Mouse (Mus musculus) layer of hippocampus, postnatal 25 days (tissue): Measurements from ENCODE around the gene Mccc2. TPM values are rescaled to one million over a fixed set of nuclear protein-coding genes. Genes with fewer than 3 reads are reported as not detected.

Experiments used
- DNase-seq, 2 experiments: peaks; one replicate each; pipeline ENCODE4 v3.0.0; 2022; ENCODE audit warnings: mixed read lengths in 2 of 2, low spot score in 1 of 2; ENCODE audit errors: extremely low spot score in 1 of 2
- total RNA-seq, 2 experiments: library from RNA; stranded (reverse); gene quantifications; 2 replicates each; pipeline ENCODE4 v1.2.3; 2021

The Mccc2 gene
- 10 to 100 TPM; 27.3 to 34.0 TPM for total RNA-seq

- peak; percentile 40 to 63 for DNase-seq
Measured at GRCm38 (mm10) chr13:100014906-100015895, at the start of gene Mccc2. TSS of gene Mccc2 (minus strand) at chr13:100015639.

DNA sequence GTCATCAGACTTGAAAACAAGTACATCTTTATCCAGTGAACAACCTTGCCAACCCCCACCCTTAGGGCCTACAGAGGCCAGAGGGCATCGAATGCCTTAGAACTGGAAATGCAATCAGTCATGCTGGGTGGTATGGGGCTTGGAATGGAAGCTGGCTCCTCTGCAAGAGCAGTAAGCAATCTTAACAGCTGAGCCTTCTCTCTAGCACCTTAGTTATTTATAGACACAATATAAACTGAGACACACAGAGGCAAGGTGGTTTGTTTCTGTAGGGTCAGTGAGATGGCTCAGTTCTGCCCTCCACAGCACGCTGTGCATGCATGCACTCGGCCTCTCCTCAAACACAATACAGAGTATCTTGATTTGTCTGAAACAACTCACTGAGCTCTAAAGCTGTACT lies 48.5 kb upstream of the Mccc2 start:
- DNase-seq, result no peak

GRCm38 (mm10) chr13:100057738-100058137 lies 42.3 kb upstream of the Mccc2 start:
- DNase-seq, result peak in 1 of 2 experiments; percentile 11

GRCm38 (mm10) chr13:100026013-100026412 lies 10.6 kb upstream of the Mccc2 start:
- no peak for DNase-seq

GRCm38 (mm10) chr13:100016891-100017290 lies 1.5 kb upstream of the Mccc2 start:
- no peak for DNase-seq

DNA sequence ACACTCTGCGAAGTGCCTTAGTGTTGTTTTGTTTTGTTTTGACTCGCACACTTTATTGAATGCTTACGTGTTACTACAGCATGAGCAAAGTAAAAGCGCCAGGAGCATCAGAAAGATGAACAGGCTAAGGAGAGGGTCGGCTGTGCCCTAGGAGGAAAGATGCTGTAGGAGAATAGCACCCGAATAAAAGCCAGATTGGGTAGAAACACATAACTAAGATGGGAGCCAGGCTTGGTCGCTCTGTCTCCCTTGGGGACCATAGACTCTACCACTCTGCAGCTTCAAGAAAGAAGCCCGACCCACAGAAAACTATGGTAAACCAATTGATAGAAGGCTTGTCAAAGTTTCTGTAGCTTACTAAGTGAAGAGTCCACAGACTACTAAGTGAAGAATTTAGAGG lies 498 bp upstream of the Mccc2 start:
- DNase-seq, result no peak

DNA sequence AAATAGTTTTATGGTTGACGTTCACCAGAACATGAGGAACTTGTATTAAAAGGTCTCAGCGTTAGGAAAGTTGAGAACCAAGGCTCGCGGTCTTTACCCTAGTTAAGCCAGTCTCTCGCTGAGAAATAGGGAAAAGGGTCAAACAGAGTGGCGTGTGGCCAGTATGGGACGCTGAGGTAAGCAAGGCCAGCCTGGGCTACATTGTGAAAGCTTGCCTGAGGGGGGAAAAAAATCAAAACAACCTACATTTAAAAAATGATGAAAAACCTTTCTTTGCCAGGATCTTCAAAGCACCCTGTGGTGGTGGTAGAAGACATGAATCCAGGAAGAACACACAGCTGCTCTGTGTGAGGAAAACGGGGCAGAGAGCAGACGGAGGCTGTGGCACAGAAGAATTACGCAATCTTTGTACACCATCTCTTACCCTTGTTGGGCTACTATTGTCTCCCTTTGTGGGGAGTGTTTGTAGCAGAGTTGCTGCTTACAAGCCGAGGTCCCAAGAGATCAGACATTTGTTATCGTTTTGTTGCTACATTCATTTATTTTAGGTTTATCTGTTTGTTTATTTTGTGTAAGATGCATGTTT lies 9.4 kb downstream of the Mccc2 start:
- DNase-seq, result no peak

- DNase-seq, result peak; percentile 57 to 86
Measured at GRCm38 (mm10) chr13:100001790-100002196, 13.6 kb downstream of the Mccc2 start.

- DNase-seq, result no peak
Measured at GRCm38 (mm10) chr13:99999078-99999477, 16.4 kb downstream of the Mccc2 start.

GRCm38 (mm10) chr13:99998099-99998498 lies 17.3 kb downstream of the Mccc2 start:
- no peak for DNase-seq

- no peak for DNase-seq
Measured at GRCm38 (mm10) chr13:99989592-99989991, 25.8 kb downstream of the Mccc2 start.

GRCm38 (mm10) chr13:99983320-99983719 lies 32.1 kb downstream of the Mccc2 start:
- no peak for DNase-seq

DNA sequence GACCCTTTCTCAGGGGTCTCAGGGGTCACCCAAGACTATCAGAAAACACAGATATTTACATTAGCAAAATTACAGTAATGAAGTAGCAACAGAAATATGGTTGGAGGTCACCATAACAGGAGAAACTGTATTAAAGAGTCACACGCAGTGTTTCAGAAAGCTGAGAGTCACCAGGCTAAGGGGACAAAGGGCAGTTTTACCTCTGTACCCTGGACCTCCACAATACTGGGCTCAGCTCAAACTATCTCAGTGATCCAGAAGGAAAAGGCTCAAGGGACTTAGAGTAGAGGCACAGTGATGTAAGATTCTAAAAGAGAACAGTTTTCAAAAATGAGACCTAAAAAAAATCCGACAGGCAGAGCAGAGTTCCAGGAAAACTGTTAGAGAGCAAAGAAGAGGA lies 36.0 kb downstream of the Mccc2 start:
- no peak for DNase-seq

GRCm38 (mm10) chr13:99970089-99970488 lies 45.4 kb downstream of the Mccc2 start:
- no peak for DNase-seq

DNA sequence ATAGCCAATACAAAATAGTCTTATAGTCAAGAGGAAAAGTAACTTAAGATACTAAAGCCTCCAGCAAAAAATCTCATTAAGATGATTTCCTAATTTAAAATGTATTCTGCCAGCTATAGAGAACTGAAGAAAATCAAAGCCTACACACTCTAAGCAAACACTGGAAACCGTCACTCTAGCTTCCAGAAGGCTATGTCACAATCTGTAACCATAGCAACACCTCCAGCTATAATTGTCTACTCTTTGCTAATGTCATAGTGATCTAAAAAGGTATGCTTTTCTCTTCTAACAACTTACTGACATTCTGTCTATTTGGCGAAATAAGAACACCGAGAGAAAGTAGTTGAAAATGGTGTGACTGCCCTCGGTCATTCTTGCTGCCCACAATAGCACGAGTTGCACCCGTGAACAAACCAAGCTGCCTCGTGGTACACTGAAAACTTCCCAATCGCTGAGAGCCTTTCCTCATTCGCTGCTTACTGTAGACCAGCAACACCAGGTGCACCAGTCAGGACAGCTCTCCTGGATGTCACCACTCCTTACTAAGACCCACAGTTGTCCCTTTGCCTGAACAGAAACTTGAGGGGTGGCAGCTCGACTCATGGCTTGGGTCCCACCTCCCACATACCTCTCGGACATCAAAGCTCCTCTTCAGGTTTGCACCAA lies 48.3 kb downstream of the Mccc2 start:
- DNase-seq, result peak in 1 of 2 experiments; percentile 27

DNA sequence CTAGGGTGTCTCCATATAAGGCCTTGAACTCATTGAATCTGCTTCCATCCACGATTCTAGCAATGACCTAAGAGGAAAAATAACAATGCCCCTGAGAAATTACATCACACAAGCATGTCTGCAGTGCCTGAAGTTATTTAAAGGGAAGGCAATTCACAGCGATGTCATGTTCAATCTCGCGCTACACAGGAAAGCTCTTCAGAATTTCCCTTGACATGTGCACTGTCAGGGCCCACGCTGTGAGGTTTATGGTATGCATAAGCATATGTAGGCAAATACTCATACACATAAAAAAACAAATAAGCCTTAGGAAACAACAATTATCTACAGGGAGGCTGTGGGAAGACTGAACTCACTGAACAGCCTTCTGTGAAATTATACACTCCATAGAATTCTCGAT lies 51.6 kb downstream of the Mccc2 start:
- no peak for DNase-seq

DNA sequence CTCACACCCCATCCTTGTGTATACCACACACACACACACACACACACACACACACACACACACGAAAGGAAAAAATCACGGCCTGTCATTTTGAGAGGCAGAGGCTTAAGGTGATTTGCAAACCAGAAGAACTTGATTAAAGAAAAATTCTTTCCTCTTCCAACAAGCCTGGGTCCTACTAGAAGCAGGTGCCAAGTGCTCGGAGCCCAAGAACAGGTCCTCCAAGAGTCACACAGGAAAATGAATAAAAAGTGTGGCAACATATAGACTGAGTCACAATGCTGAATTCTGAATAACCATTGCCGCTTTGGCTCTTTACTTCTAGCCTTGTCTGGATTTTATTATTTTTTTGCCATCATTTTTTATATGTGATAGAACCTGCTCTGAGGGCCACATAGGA lies 53.8 kb downstream of the Mccc2 start:
- no peak for DNase-seq

DNA sequence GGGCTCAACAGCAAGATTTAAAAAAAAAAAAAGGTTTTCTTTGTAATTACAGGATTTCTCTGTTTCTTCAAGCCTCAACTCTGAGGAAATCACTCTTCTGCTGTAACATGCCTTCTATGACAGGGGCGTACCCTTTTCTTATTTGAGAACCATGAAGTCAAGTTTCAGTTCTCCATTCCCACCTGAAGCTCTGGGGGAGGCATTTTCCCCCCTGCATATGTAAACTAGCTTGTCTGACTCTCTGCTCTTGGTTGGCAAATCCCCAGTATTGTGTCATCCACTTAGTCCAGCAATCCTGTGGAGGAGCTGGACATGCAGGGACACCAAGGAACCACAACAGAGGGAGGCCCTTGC lies 59.9 kb downstream of the Mccc2 start:
- DNase-seq, result no peak

GRCm38 (mm10) chr13:99954902-99955590 lies 60.4 kb downstream of the Mccc2 start:
- DNase-seq, result no peak

DNA sequence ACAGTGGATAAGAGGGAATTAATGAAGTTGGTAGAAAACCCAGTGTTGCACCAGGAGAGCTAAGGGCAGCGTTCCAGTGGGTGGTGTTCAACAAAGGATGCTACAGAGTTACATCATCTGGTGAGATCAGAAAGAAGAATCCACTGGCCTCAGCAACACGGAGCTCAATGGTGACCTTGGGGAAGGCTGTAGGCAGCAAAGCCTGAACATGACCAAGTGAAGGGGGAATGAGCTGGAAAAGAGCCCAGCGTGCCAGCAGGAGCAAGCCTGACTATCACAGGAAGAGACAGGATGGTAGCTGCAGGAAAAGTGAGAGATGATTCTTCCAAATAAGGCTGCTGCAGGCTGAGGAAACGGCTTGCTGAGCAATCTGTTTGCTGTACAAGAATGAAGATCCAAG lies 68.0 kb downstream of the Mccc2 start:
- no peak for DNase-seq

GRCm38 (mm10) chr13:99943525-99943924 lies 71.9 kb downstream of the Mccc2 start:
- DNase-seq, result no peak
